Mouse (Mus musculus) naive thymus-derived CD4-positive, alpha-beta T cell, adult 2 months (primary cell): ENCODE data around the gene Tex14.
"Not testable (repeated sequence)": the region's sequence is repeated elsewhere in the genome, so short reads cannot be mapped to it uniquely, and the experiment has no call there.

Experiments
- DNase-seq: peaks from one replicate; pipeline ENCODE4 v3.0.0-alpha.2; 2011; ENCODE audit warnings: low read depth

Gene Tex14

DNA sequence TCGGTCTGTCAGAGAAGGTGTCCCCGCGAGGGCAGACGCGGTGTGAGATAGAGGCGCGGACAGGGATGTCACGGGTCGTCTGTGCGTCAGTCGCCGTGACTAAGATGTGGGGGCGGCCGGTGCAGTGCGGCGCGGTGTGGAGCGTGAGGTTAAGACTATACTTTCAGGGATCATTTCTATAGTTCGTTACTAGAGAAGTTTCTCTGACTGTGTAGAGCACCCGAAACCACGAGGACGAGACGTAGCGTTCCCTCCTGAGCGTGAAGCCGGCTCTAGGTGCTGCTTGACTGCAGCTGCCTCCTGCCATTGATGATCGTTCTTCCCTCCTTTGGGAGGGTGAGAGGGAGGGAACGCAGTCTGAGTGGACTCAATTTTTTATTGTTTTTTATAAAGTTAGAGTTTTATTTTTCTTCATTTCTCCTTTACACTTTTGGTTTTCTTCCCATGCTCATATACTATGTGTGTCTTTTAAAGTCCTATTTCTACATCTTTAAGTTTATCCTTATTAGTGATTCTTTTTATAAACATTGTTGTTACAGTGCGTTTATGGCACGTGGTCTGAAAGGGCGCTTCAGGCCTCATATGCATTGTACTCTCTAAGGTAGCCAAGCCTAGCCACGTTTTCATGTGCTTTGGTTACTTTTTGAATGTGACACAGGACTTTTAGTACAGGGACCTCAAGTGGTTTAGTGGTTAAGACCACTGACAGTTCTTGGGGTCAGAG, 43.8 kb downstream of the Tex14 start:
- peak; percentile 81 for DNase-seq

DNA sequence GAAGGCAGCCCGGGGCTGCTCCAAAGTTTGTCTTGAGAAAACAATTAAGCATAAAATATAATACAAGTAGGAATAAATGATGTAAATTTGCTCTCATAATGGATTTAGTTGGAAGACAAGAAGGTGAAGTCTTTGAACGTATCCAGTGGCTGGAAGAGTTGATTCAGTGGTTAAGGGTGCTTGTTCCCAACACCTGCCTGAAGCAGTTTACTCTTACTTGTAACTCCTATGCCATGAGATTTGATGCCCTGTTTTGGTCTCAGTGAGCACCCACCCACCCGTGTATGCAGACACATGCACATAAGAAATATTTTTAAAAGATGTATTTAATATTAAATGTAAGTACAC, 44.3 kb downstream of the Tex14 start:
- no peak for DNase-seq

GRCm38 (mm10) chr11:87449847-87450246, 45.0 kb downstream of the Tex14 start:
- DNase-seq = not testable (repeated sequence)

GRCm38 (mm10) chr11:87452779-87453178, 47.9 kb downstream of the Tex14 start:
- DNase-seq = not testable (repeated sequence)

GRCm38 (mm10) chr11:87453216-87454034, 48.6 kb downstream of the Tex14 start:
- DNase-seq = peak; percentile 57

DNA sequence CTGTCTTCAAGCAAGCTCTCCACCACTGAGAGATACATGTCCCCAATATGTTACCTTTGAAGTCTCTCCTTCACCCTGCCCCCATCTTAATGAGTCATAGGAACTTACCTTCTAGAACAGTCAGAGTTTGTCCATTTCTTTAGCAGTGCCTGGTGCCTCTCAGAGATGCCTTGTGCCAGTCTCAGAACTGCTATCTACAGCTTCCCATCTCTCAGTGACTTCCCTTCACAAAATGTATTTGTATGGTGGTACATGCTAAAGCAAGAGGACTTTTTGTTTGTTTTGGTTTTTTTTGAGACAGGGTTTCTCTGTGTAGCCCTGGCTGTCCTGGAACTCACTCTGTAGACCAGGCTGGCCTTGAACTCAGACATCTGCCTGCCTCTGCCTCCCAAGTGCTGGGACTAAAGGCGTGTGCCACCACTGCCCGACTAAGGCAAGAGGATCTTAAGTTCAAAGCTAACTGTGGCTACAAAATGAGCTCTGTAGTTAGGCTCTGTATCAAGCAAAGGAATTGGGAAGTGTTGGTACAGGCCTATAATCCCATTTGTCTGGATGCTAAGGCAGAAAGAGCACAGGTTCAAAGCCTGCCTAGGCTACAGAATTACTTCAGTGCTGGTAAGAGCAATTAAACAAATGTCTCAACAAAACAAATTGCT, 49.3 kb downstream of the Tex14 start:
- DNase-seq = no peak

GRCm38 (mm10) chr11:87455573-87455972, 50.7 kb downstream of the Tex14 start:
- no peak for DNase-seq

DNA sequence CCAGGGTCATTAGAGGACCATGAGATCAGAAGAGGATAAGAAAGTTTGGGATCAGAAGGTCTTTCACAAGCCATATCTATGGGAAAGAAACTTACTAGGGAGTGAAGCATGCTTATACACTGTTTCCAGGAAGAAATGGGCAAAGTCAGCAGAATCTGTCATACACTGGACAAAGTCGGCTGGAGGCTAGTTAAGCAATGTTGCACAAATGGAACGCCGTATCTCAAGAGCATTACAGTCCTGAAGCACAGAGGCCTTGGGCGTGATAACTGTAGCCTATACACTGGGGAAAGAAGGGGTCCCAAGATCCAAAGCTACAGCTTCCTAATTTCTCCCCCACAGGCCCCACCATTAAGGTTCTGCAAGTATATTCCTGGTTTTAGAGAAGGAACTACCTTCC, 51.1 kb downstream of the Tex14 start:
- no peak for DNase-seq

- no peak for DNase-seq
Measured at GRCm38 (mm10) chr11:87460566-87460965, 55.7 kb downstream of the Tex14 start.

- DNase-seq = peak; percentile 78
Measured at GRCm38 (mm10) chr11:87461780-87462460, 57.1 kb downstream of the Tex14 start.

- DNase-seq = peak; percentile 82
Measured at GRCm38 (mm10) chr11:87462461-87463242, 57.8 kb downstream of the Tex14 start.

GRCm38 (mm10) chr11:87463243-87463540, 58.3 kb downstream of the Tex14 start:
- peak; percentile 36 for DNase-seq

GRCm38 (mm10) chr11:87463792-87464430, 59.0 kb downstream of the Tex14 start:
- not testable (repeated sequence) for DNase-seq

GRCm38 (mm10) chr11:87465990-87466593, 61.2 kb downstream of the Tex14 start:
- DNase-seq = peak; percentile 37

- DNase-seq = peak; percentile 73
Measured at GRCm38 (mm10) chr11:87467491-87468277, 62.8 kb downstream of the Tex14 start.

DNA sequence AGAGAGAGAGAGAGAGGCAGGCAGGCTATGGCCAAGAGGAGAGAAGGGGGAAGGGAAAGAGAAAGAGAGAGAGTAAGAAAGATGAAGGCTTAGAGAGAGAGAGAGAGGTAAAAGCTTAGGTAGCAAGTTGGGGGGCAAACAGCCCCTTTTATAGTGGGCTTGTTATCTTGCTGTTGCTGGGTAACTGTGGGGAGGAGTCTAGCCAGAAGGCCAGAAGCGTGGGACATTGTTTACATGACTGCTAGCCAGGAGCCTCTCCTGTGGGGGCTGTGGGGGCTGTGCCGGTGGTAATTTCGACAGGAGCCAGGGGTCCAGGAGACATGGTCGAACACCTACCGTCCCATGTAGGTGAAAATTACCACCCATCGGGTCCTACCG, 63.4 kb downstream of the Tex14 start:
- DNase-seq = peak; percentile 34

- DNase-seq = peak; percentile 45
Measured at GRCm38 (mm10) chr11:87468706-87469315, 63.9 kb downstream of the Tex14 start.

GRCm38 (mm10) chr11:87470807-87471698, 66.2 kb downstream of the Tex14 start:
- peak; percentile 79 for DNase-seq

DNA sequence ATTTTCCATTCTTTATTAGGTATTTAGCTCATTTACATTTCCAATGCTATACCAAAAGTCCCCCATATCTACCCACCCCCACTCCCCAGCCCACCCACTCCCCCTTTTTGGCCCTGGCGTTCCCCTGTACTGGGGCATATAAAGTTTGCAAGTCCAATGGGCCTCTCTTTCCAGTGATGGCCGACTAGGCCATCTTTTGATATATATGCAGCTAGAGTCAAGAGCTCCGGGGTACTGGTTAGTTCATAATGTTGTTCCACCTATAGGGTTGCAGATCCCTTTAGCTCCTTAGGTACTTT, 66.8 kb downstream of the Tex14 start:
- DNase-seq = not testable (repeated sequence)
